Mouse (Mus musculus) stomach, postnatal 0 days (tissue): ENCODE measurements around the gene Lrrc61.

ENCODE experiments used
- CTCF ChIP-seq: IDR thresholded peaks from 2 replicates; pipeline ENCODE4 v1.5.1; 2016; ENCODE audit warnings: antibody characterized with exemption, low read depth, mild to moderate bottlenecking, moderate library complexity
- EP300 ChIP-seq: optimal IDR thresholded peaks from 2 replicates; pipeline ENCODE3; 2016; ENCODE audit warnings: antibody characterized with exemption

- TF ChIP-seq CTCF = no peak
- TF ChIP-seq EP300 = no peak
Measured at GRCm38 (mm10) chr6:48541560-48542450, 12.8 kb upstream of the Lrrc61 start.
